Mouse (Mus musculus): Measurements from ENCODE around the gene Prrg3. TPM values are rescaled to one million over a fixed set of nuclear protein-coding genes. Genes with fewer than 3 reads are reported as not detected.
"Not testable (repeated sequence)": the region's sequence is repeated elsewhere in the genome, so short reads cannot be mapped to it uniquely, and the experiment has no call there.

The Prrg3 gene
- polyA plus RNA-seq (2015; fragmentation: Nextera tagmentation; extraction: Ambion mirVana): 8.8 and 9.1 TPM in 2 replicates

DNA sequence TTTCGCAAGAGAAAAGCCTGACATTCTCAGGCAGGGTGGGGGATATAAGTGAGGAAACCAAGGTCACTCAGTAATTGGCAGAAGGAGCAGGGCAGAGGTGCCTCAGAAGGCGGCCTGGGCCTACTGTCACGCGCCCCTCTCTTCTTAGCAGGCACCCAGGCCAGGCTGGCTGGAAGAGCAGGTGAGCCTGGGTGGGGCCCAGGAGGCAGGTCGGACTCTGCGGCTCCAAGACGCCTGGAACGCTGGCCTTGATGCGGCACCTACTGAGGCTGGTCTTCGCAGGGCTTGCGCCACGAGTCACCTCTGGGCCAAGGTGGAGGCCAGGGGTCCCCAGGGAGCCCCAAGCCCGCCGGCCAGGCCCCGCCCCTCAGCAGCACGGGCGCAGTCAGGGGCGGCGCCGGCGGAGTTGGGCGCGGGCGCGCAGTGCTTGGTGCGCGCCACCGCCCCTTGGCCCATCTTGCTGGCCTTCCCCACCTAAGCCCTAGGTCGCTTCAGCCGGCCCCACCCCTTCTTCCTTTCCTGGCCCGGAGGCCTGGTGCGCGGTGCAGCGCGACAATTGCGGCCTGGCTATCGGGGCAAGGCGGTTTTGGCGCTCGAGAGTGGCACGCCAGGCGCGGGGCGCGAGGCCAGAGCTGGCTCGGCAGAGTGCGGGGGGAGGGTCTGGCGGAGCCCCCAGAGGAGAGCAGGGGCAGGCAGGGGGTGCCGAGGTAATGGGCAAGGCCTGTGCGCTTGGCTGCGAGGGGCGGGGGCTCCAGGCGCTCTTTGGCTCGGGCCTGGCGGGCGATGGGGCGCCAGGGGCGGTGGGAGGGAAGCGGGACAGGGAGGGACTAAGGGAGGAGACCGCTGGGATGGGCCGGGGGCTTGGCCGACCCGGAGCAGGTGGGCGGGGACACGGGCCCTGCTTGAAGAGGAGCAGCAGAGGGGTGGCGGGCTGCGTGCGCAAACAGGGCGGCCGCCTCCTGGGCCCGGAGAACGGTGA is at the start of gene Prrg3:
Prrg3 (plus strand) TSS at position 552 of the 979 bp plus-strand sequence.
- Histone ChIP-seq H3K27ac (replicated peaks) (peak within 1 kb of the TSS; percentile 46), H3K27me3 (no peaks in the 10 kb centered on the region), H3K4me1 (peaks cover 4% of the 10 kb centered on the region; the same call in 1 of the 2 replicates), H3K9ac (replicated peaks) (peak within 1 kb of the TSS; percentile 67), H3K4me3 (peak within 1 kb of the TSS; percentile 57), H3K36me3 (no peaks in the 10 kb centered on the region), H3K9me3 (no peaks in the 10 kb centered on the region), H3K4me2 (replicated peaks) (peak within 1 kb of the TSS; percentile 75)
- 17% methylated on average over 65 of the region's 72 CpGs for WGBS
- peak; percentile 88 for ATAC-seq (replicated peaks)

DNA sequence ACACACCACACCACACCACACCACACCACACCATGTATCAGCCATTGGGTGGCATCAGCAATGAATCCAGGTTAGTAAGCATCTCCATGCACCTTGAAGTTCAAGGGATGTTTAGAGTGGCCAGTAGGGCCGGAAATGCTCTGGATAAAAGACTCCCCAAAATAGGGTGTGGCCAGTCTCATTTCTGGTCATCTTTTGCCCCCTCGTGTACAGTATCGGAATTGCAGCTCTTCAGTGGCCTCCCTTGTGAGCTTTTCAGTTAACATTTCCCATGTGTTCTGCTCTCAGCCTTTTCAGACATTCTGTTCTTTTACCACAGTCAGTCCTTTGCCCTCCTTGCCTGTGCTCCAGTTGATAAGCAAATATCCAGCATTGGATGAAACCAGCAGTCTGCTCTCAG is 15.8 kb upstream of the Prrg3 start:
- Histone ChIP-seq H3K4me1 (no peaks in the 10 kb centered on the region), H3K4me2 (replicated peaks) (no peak overlapping the region), H3K36me3 (no peaks in the 10 kb centered on the region), H3K9ac (replicated peaks) (no peak overlapping the region), H3K27me3 (no peaks in the 10 kb centered on the region), H3K9me3 (no peaks in the 10 kb centered on the region), H3K27ac (replicated peaks) (no peak overlapping the region), H3K4me3 (no peak overlapping the region)
- WGBS: 29% methylated on average over 3 of the region's 3 CpGs
- 0 out of 2 replicates have a peak, but pooled peaks have one; percentile 6 for ATAC-seq (replicated peaks)

DNA sequence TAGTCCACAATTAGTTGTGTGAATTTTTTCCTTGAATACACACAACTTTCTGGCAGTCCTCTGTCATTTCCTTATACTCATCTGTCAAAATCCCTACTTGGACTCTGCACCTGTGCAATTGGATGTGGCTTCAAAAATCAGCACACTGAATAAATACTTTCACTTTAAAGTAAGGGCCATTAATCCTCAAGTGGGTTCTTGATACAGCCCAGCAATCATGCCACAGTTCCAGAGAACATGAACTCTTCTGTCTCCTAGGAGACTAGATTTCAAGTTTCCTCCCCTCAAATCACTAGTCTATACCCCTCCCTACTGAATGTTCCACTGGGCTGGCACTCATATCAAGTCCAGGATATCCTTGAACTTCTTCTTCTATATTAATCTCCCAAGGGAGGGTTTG is 4.1 kb upstream of the Prrg3 start:
- no peaks in the 10 kb centered on the region for H3K9me3 ChIP-seq
- peaks cover 2% of the 10 kb centered on the region; the same call in 1 of the 2 replicates for H3K4me1 ChIP-seq
- H3K9ac ChIP-seq (replicated peaks): no peak overlapping the region
- no peak overlapping the region for H3K4me3 ChIP-seq
- H3K4me2 ChIP-seq (replicated peaks): no peak overlapping the region
- H3K36me3 ChIP-seq: no peaks in the 10 kb centered on the region
- H3K27ac ChIP-seq (replicated peaks): no peak overlapping the region
- H3K27me3 ChIP-seq: no peaks in the 10 kb centered on the region
- ATAC-seq (replicated peaks): no peak

DNA sequence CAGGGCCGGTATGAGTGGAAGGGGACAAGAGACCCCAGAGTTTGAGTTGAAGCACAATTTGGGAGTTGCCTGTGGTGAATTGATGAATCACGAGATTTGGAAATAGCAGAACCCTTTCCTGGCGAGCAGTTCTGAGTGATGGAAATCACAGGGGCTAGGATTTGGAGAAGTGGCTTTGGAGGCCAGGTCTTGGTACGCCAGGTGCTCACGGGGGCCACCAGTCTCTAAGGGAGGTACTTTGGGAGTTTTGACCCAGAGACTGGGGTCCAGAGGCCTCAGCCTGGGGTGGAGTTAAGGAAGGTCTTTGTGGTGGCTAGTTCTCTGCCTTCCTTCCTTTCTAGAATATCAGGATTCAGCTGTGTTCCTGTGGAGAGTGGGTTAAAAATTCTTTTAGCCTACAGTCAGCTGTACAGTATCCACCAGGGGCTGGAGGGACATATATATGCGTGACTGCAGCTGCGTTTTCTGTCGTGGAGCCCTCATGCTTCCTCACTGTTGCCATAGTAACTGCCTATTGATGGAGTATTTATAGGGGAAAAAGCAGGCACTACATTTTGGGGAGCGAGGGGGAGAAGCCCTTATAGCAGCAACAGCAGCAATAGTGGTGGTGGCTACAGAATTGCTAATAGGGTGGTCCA is 970 bp downstream of the Prrg3 start:
- Histone ChIP-seq H3K9ac (replicated peaks) (peak overlapping the region; percentile 67), H3K4me2 (replicated peaks) (peak overlapping the region; percentile 75), H3K27me3 (no peaks in the 10 kb centered on the region), H3K4me1 (peaks cover 4% of the 10 kb centered on the region; the same call in 1 of the 2 replicates), H3K36me3 (no peaks in the 10 kb centered on the region), H3K9me3 (no peaks in the 10 kb centered on the region), H3K4me3 (peak overlapping the region; percentile 57), H3K27ac (replicated peaks) (peak overlapping the region; percentile 46)
- ATAC-seq (replicated peaks): peak; percentile 47
- WGBS: 30% methylated on average over 9 of the region's 9 CpGs

DNA sequence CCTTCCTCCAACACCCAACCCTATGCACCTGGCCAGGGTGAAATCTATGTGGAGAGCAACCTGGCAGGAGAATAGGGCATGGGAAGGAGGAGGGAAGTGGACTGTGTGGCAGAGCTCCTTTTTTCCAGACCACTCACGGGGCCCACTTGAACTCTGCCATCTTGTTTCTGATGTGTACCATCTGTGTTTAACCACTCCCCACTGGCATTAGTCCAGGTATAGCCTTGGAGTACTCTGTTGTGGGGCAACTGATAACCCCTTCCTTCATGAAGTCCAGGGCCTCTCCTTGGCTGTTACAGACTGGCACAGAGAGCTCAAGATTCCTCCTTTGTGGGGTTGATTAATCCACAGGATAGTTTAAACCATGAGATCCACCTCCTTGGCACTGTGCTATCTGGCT is 5.8 kb downstream of the Prrg3 start:
- Histone ChIP-seq H3K36me3 (no peaks in the 10 kb centered on the region), H3K9me3 (no peaks in the 10 kb centered on the region), H3K4me3 (no peak overlapping the region), H3K4me2 (replicated peaks) (no peak overlapping the region), H3K4me1 (peaks cover 4% of the 10 kb centered on the region; the same call in 1 of the 2 replicates), H3K27ac (replicated peaks) (no peak overlapping the region), H3K9ac (replicated peaks) (no peak overlapping the region), H3K27me3 (no peaks in the 10 kb centered on the region)
- ATAC-seq (replicated peaks): no peak
- WGBS: 88% methylated on average over 1 of the region's 1 CpGs

DNA sequence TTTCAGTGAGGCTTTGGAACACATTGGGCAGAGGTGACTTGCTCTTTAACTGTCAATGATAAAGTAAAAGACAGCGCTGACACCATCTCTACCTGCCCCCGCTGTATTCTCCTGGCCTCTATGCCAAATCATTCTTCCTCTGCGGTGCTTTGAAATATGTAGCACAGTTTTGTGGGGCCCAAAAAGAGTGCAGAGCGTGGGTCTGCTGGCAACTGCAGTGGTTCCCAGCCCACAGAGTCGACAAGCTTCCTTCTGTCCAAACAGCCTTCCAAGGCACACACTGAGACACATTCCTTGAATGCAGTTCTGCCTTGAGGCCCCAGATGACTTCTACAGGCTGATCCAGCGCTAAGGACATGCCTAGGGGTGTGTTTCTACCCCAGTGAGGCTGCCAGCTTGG is 6.4 kb downstream of the Prrg3 start:
- H3K4me2 ChIP-seq (replicated peaks): no peak overlapping the region

DNA sequence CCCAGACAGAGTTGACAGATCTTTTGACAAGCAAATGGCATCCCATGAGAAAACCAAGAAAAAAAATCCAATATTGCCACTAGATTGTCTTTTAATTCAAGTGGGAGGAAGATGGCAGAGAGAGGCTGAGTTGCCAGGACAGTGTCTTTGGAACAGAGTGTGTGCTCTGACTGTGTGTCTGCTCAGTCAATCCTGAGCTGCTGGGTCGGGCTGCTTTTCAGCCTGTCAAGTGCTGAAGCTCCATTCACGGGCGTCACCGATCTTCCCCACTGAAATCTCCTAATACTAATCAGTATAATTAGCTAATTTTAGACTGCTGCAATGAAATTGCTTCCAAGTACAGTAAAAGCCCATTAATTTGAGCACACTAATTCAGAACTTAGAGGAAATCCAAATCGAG is 8.9 kb downstream of the Prrg3 start:
- 41% methylated on average over 5 of the region's 5 CpGs for WGBS
- no peak overlapping the region for H3K4me3 ChIP-seq
- H3K27me3 ChIP-seq: no peaks in the 10 kb centered on the region
- ATAC-seq (replicated peaks): no peak
- no peak overlapping the region for H3K4me2 ChIP-seq (replicated peaks)
- H3K27ac ChIP-seq (replicated peaks): no peak overlapping the region
- H3K36me3 ChIP-seq: no peaks in the 10 kb centered on the region
- H3K9me3 ChIP-seq: no peaks in the 10 kb centered on the region
- no peak overlapping the region for H3K9ac ChIP-seq (replicated peaks)
- H3K4me1 ChIP-seq: no peaks in the 10 kb centered on the region

More for the DNA sequence above, 6.4 kb downstream of the Prrg3 start:
- Histone ChIP-seq H3K27me3 (no peaks in the 10 kb centered on the region), H3K9me3 (no peaks in the 10 kb centered on the region), H3K36me3 (no peaks in the 10 kb centered on the region), H3K4me1 (no peaks in the 10 kb centered on the region), H3K4me3 (no peak overlapping the region), H3K27ac (replicated peaks) (no peak overlapping the region), H3K9ac (replicated peaks) (no peak overlapping the region)
- no peak for ATAC-seq (replicated peaks)
- WGBS: 79% methylated on average over 6 of the region's 6 CpGs

DNA sequence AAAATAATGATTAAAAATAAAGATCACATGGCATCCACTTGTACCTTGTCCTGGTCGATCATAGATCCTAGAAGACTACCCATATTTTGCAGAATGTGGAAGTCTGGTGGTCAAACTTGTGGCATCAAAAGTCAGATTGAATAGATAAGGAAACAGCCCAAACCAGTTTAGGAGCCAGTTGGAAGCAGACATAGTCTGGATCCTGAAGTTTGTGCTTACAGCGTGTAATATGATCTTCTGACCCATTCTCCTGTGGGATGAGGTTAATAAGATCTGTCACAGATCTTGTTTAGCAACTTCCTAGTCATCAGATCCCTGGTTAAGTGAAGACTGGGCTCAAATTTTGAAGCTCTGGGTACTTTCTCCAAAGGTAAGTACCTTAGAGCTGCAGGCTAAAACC is 10.3 kb downstream of the Prrg3 start, which contains the start of gene Fate1:
Fate1 (plus strand) TSS at position 301 of the 400 bp plus-strand sequence.
- Histone ChIP-seq H3K27ac (replicated peaks) (no peak within 1 kb of the TSS), H3K36me3 (no peaks in the 10 kb centered on the region), H3K27me3 (no peaks in the 10 kb centered on the region), H3K9ac (replicated peaks) (no peak within 1 kb of the TSS), H3K9me3 (no peaks in the 10 kb centered on the region), H3K4me3 (no peak within 1 kb of the TSS), H3K4me2 (replicated peaks) (no peak within 1 kb of the TSS), H3K4me1 (no peaks in the 10 kb centered on the region)
- no peak for ATAC-seq (replicated peaks)
- 89% methylated on average over 2 of the region's 2 CpGs for WGBS

DNA sequence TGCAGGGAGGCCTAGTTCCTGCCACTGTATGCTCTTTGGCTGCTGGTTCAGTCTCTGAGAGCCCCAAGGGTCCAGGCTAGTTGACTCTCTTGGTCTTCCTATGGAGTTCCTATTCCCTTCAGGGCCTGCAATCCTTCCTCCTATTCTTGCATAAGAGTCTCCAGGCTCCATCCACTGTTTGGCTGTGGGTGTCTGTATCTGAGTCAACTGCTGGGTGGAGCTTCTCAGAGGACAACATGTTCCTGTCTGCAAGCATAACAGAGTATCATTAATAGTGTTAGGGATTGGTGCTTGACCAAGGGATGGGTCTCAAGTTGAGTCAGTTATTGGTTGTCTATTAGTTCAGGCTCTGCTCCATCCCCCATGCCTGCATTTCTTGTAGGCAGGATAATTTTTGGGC is 15.3 kb downstream of the Prrg3 start:
- ATAC-seq (replicated peaks); H3K4me2 ChIP-seq (replicated peaks); H3K4me3 ChIP-seq; H3K27ac ChIP-seq (replicated peaks); H3K4me1 ChIP-seq; H3K9ac ChIP-seq (replicated peaks); H3K36me3 ChIP-seq; H3K27me3 ChIP-seq; H3K9me3 ChIP-seq: not testable (repeated sequence)

DNA sequence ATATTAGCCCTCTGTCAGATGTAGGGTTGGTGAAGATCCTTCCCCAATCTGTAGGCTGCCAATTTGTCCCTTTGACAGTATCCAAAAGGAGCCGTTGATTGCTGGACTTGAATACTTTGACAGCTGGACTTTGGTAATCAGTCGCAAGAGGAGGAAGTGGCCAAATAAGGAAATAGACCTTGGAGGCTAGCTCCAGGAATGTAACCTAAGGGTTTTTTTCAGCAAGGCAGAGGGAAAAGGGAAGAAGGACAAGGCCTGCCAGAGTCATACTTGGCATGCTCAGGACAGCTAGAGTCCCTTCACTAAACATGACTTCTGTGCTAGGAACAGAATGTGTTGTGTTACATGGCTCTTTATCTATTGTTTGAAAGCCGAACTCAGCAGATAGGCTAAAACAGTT is 18.0 kb downstream of the Prrg3 start:
- no peak overlapping the region for H3K4me3 ChIP-seq
- no peaks in the 10 kb centered on the region for H3K9me3 ChIP-seq
- H3K4me1 ChIP-seq: no peaks in the 10 kb centered on the region
- no peaks in the 10 kb centered on the region for H3K27me3 ChIP-seq
- no peaks in the 10 kb centered on the region for H3K36me3 ChIP-seq
- no peak overlapping the region for H3K4me2 ChIP-seq (replicated peaks)
- H3K27ac ChIP-seq (replicated peaks): no peak overlapping the region
- 86% methylated on average over 3 of the region's 3 CpGs for WGBS
- no peak for ATAC-seq (replicated peaks)
- no peak overlapping the region for H3K9ac ChIP-seq (replicated peaks)

DNA sequence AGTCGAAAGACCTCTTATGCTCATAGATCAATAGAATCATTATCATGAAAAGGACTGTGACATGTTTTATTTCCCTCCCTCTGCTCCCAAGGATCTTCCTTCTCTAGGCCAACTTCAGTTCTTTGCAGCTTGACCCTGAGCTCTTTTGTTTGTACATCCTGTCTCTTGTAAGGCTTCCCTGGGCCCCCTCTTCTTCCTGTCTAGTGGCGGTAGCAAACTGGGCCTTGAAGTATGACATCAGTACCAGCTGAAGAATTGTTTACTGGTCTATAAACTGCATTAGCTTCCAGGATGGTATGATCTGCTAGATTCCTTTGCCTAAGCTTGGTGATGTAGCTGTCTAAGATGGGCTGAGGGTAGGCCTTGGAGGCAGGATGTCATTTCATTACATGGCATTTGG is 18.9 kb downstream of the Prrg3 start:
- Histone ChIP-seq H3K27me3 (no peaks in the 10 kb centered on the region), H3K4me2 (replicated peaks) (no peak overlapping the region), H3K4me3 (no peak overlapping the region), H3K27ac (replicated peaks) (no peak overlapping the region), H3K9ac (replicated peaks) (no peak overlapping the region), H3K4me1 (no peaks in the 10 kb centered on the region), H3K36me3 (no peaks in the 10 kb centered on the region), H3K9me3 (no peaks in the 10 kb centered on the region)
- 91% methylated on average over 2 of the region's 2 CpGs for whole genome bisulfite sequencing
- ATAC-seq (replicated peaks): no peak

DNA sequence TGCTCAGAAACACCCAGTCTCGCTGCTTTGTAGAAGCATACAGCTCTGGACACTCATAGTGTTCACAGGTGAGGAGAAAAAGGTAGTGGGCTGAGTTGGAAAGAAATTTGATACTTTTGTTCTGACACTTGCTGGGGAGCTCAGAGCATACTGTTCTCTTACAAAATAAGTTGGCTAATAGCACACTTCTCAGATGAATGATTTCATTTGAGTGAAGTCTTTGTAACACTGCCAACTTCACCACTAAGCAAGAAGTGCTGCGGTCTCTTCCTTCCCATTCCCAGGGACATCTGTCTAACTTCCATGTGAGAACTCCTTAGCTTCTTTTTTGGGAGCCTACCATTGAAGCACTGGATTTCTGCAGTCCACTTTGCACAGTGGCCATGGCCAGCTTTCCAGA is 20.8 kb downstream of the Prrg3 start:
- 69% methylated on average over 2 of the region's 2 CpGs for WGBS
- H3K9ac ChIP-seq (replicated peaks): no peak overlapping the region
- ATAC-seq (replicated peaks): no peak

More for the DNA sequence above, 20.8 kb downstream of the Prrg3 start:
- no peak overlapping the region for H3K27ac ChIP-seq (replicated peaks)
- H3K4me1 ChIP-seq: no peaks in the 10 kb centered on the region
- no peak overlapping the region for H3K4me2 ChIP-seq (replicated peaks)
- H3K9me3 ChIP-seq: no peaks in the 10 kb centered on the region
- no peaks in the 10 kb centered on the region for H3K27me3 ChIP-seq
- no peak overlapping the region for H3K4me3 ChIP-seq
- H3K36me3 ChIP-seq: no peaks in the 10 kb centered on the region
